Mouse (Mus musculus): ENCODE results near the gene Ticam1. TPM values are rescaled to one million over a fixed set of nuclear protein-coding genes. Genes with fewer than 3 reads are reported as not detected.
"Not testable (repeated sequence)": the region's sequence is repeated elsewhere in the genome, so short reads cannot be mapped to it uniquely, and the experiment has no call there.

The Ticam1 gene
- polyA plus RNA-seq, 1 experiment: 8.7 TPM

GRCm38 (mm10) chr17:56264020-56264419 lies 12.6 kb downstream of the Ticam1 start:
- no peak for DNase-seq (ENCODE audit: low spot score)

GRCm38 (mm10) chr17:56262645-56263094 lies 13.9 kb downstream of the Ticam1 start:
- no peak for DNase-seq (ENCODE audit: low spot score)

GRCm38 (mm10) chr17:56261166-56261565 lies 15.4 kb downstream of the Ticam1 start:
- no peak for DNase-seq (ENCODE audit: low spot score)

GRCm38 (mm10) chr17:56259301-56260037 lies 17.1 kb downstream of the Ticam1 start:
- no peak for DNase-seq (ENCODE audit: low spot score)

- DNase-seq (ENCODE audit: low spot score): not testable (repeated sequence)
Observed at GRCm38 (mm10) chr17:56258812-56259211, 17.8 kb downstream of the Ticam1 start.

- not testable (repeated sequence) for DNase-seq (ENCODE audit: low spot score)
Observed at GRCm38 (mm10) chr17:56258269-56258668, 18.3 kb downstream of the Ticam1 start.

GRCm38 (mm10) chr17:56257181-56257894 lies 19.2 kb downstream of the Ticam1 start:
- DNase-seq (ENCODE audit: low spot score): no peak

GRCm38 (mm10) chr17:56256239-56256881 lies 20.2 kb downstream of the Ticam1 start, which contains the start of gene Fem1a:
Gene Fem1a (plus strand): TSS chr17:56256810.
- DNase-seq (ENCODE audit: low spot score): peak; percentile 77

- DNase-seq (ENCODE audit: low spot score): peak; percentile 96
Observed at GRCm38 (mm10) chr17:56255863-56256238, 20.7 kb downstream of the Ticam1 start.

- DNase-seq (ENCODE audit: low spot score): no peak
Observed at GRCm38 (mm10) chr17:56255429-56255828, 21.2 kb downstream of the Ticam1 start.

GRCm38 (mm10) chr17:56254695-56255094 lies 21.9 kb downstream of the Ticam1 start:
- DNase-seq (ENCODE audit: low spot score): no peak

- no peak for DNase-seq (ENCODE audit: low spot score)
Observed at GRCm38 (mm10) chr17:56251136-56251829, 25.3 kb downstream of the Ticam1 start.

GRCm38 (mm10) chr17:56245608-56246007 lies 31.0 kb downstream of the Ticam1 start:
- DNase-seq (ENCODE audit: low spot score): no peak

- DNase-seq (ENCODE audit: low spot score): peak; percentile 73
Observed at GRCm38 (mm10) chr17:56241541-56242401, 34.8 kb downstream of the Ticam1 start.

- DNase-seq (ENCODE audit: low spot score): no peak
Observed at GRCm38 (mm10) chr17:56233818-56234469, 42.6 kb downstream of the Ticam1 start.

GRCm38 (mm10) chr17:56233389-56233788 lies 43.2 kb downstream of the Ticam1 start:
- no peak for DNase-seq (ENCODE audit: low spot score)

- DNase-seq (ENCODE audit: low spot score): no peak
Observed at GRCm38 (mm10) chr17:56229943-56230342, 46.6 kb downstream of the Ticam1 start.

- DNase-seq (ENCODE audit: low spot score): no peak
Observed at GRCm38 (mm10) chr17:56226566-56226965, 50.0 kb downstream of the Ticam1 start.

- no peak for DNase-seq (ENCODE audit: low spot score)
Observed at GRCm38 (mm10) chr17:56224916-56225315, 51.7 kb downstream of the Ticam1 start.

GRCm38 (mm10) chr17:56219805-56220204 lies 56.8 kb downstream of the Ticam1 start:
- no peak for DNase-seq (ENCODE audit: low spot score)

Measured in urinary bladder, adult 2 months (tissue).